Mouse (Mus musculus): ENCODE results near the gene Ube2r2. TPM values are rescaled to one million over a fixed set of nuclear protein-coding genes. Genes with fewer than 3 reads are reported as not detected.

The Ube2r2 gene
- polyA plus RNA-seq, 1 experiment: 69.0 TPM

DNA sequence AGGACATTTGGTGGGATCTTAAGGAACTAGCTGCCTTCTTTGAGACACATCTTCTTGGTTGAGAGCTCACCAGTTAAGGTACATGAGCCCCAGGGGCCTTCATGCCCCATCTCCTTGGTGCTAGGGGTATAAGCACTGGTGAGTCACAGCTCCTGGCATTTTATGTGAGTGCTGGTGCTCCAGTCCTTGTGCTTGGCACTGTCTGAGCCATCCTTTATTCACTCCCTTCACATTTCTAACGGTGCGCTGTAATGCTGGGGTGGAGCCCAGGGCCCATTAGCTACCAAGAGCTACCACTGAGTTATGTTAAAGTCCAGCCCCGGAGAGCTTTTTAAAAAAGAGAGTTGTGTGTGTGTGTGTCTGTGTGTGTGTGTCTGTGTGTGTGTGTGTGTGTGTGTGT, 17.6 kb downstream of the Ube2r2 start:
- TF ChIP-seq E2F4 (IDR thresholded peaks at IDR 0.05; ENCODE audit: insufficient read depth): no peak
- TF ChIP-seq REST (IDR thresholded peaks at IDR 0.05; ENCODE audit: insufficient read depth, insufficient read length): no peak
- TF ChIP-seq POLR2A (IDR thresholded peaks at IDR 0.05; ENCODE audit: insufficient read length, low read depth): no peak
- no peak for TF ChIP-seq POLR2AphosphoS2 (IDR thresholded peaks at IDR 0.05; ENCODE audit: insufficient read length, low read depth)
- no peaks in the 10 kb centered on the region for H3K27me3 ChIP-seq (ENCODE audit: control insufficient read depth, insufficient read depth, insufficient read length)
- no peak overlapping the region for H3K4me2 ChIP-seq (ENCODE audit: low read depth)
- no peak overlapping the region for H3K4me3 ChIP-seq
- no peaks in the 10 kb centered on the region for H3K36me3 ChIP-seq (ENCODE audit: control insufficient read depth, insufficient read depth)
- H3ac ChIP-seq (ENCODE audit: control insufficient read depth, insufficient read length): no peak overlapping the region
- H3K79me2 ChIP-seq (ENCODE audit: control insufficient read depth, insufficient read depth): peaks cover 98% of the 10 kb centered on the region

DNA sequence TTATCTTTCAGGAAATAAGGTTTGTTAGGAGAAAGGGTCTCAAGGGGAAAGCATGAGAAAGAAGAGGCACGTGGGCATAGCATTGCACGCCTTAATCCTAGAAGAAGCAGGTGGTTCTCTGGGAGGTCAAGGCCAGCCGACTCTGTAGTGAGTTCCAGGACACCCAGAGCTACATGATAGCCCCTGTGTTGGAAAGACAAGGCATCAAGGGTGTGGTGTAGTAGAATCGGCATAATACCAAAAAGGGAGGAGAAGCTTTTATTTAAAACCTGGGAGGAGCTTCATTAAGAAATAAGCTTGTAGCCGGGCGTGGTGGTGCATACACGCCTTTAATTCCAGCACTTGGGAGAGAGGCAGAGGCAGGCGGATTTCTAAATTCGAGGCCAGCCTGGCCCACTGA, 21.4 kb downstream of the Ube2r2 start:
- TF ChIP-seq MAX (IDR thresholded peaks at IDR 0.05; ENCODE audit: low read depth): no peak
- no peak for TF ChIP-seq SRF (IDR thresholded peaks at IDR 0.05; ENCODE audit: control insufficient read depth, insufficient read length, low read depth)
- no peak overlapping the region for H3ac ChIP-seq (ENCODE audit: control insufficient read depth, insufficient read length)

GRCm38 (mm10) chr4:41158251-41158650, 22.7 kb downstream of the Ube2r2 start:
- Histone ChIP-seq H3K79me2 (ENCODE audit: control insufficient read depth, insufficient read depth) (peaks cover 94% of the 10 kb centered on the region), H3K4me3 (no peak overlapping the region), H3K4me2 (ENCODE audit: low read depth) (no peak overlapping the region), H3ac (ENCODE audit: control insufficient read depth, insufficient read length) (no peak overlapping the region), H3K36me3 (ENCODE audit: control insufficient read depth, insufficient read depth) (no peaks in the 10 kb centered on the region), H3K27me3 (ENCODE audit: control insufficient read depth, insufficient read depth, insufficient read length) (no peaks in the 10 kb centered on the region)
- TF ChIP-seq MYOD1 (IDR thresholded peaks at IDR 0.05; ENCODE audit: control insufficient read depth in 1 of 3, insufficient read length in 2 of 3, low read depth in 2 of 3) (no peak), CEBPB (IDR thresholded peaks at IDR 0.05; ENCODE audit: insufficient read depth, poor library complexity, severe bottlenecking) (no peak), POLR2AphosphoS2 (IDR thresholded peaks at IDR 0.05; ENCODE audit: insufficient read length, low read depth) (no peak), MAX (IDR thresholded peaks at IDR 0.05; ENCODE audit: low read depth) (no peak), USF1 (IDR thresholded peaks at IDR 0.05; ENCODE audit: low read depth) (no peak), TCF12 (IDR thresholded peaks at IDR 0.05; ENCODE audit: insufficient read depth, poor library complexity, severe bottlenecking) (no peak)

More for the DNA sequence above, 21.4 kb downstream of the Ube2r2 start:
- Histone ChIP-seq H3K4me2 (ENCODE audit: low read depth) (no peak overlapping the region), H3K27me3 (ENCODE audit: control insufficient read depth, insufficient read depth, insufficient read length) (no peaks in the 10 kb centered on the region), H3K4me3 (no peak overlapping the region), H3K36me3 (ENCODE audit: control insufficient read depth, insufficient read depth) (no peaks in the 10 kb centered on the region), H3K79me2 (ENCODE audit: control insufficient read depth, insufficient read depth) (peaks cover 93% of the 10 kb centered on the region)

DNA sequence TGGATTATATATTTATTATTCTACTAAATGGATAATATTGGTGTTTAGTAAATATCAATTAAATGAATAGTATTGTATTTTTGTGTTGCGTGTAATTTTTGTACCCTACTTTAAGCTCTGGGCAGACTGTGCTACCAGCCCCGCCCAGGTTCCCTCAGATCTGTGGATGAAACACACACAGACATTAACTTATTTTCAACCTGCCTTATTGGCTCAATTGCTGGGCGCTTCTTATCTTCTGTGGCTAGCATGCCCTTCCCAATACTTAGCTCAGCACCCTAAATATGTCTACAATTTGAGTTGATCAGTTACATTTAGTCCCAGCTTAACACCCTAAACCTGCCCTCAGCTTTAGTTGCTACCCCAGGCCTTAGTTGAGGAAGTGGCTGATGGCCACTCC, 25.7 kb downstream of the Ube2r2 start:
- no peaks in the 10 kb centered on the region for H3K27me3 ChIP-seq (ENCODE audit: control insufficient read depth, insufficient read depth, insufficient read length)
- no peak overlapping the region for H3ac ChIP-seq (ENCODE audit: control insufficient read depth, insufficient read length)
- H3K4me3 ChIP-seq: no peak overlapping the region
- H3K36me3 ChIP-seq (ENCODE audit: control insufficient read depth, insufficient read depth): peaks cover 2% of the 10 kb centered on the region
- peaks cover 79% of the 10 kb centered on the region for H3K79me2 ChIP-seq (ENCODE audit: control insufficient read depth, insufficient read depth)
- TF ChIP-seq E2F4 (IDR thresholded peaks at IDR 0.05; ENCODE audit: insufficient read depth): no peak
- no peak for TF ChIP-seq POLR2AphosphoS2 (IDR thresholded peaks at IDR 0.05; ENCODE audit: insufficient read length, low read depth)
- no peak for TF ChIP-seq MYOD1 (IDR thresholded peaks at IDR 0.05; ENCODE audit: control insufficient read depth in 1 of 3, insufficient read length in 2 of 3, low read depth in 2 of 3)
- TF ChIP-seq SRF (IDR thresholded peaks at IDR 0.05; ENCODE audit: control insufficient read depth, insufficient read length, low read depth): no peak
- no peak for TF ChIP-seq REST (IDR thresholded peaks at IDR 0.05; ENCODE audit: insufficient read depth, insufficient read length)
- no peak for TF ChIP-seq CEBPB (IDR thresholded peaks at IDR 0.05; ENCODE audit: insufficient read depth, poor library complexity, severe bottlenecking)
- no peak for TF ChIP-seq POLR2A (IDR thresholded peaks at IDR 0.05; ENCODE audit: insufficient read length, low read depth)
- TF ChIP-seq MAX (IDR thresholded peaks at IDR 0.05; ENCODE audit: low read depth): no peak
- no peak for TF ChIP-seq TCF12 (IDR thresholded peaks at IDR 0.05; ENCODE audit: insufficient read depth, poor library complexity, severe bottlenecking)
- TF ChIP-seq TCF3 (IDR thresholded peaks at IDR 0.05; ENCODE audit: insufficient read length, low read depth): no peak
- no peak for TF ChIP-seq USF1 (IDR thresholded peaks at IDR 0.05; ENCODE audit: low read depth)
- no peak for TF ChIP-seq MYOG (IDR thresholded peaks at IDR 0.05; ENCODE audit: control insufficient read depth in 1 of 3, insufficient read depth in 1 of 3, insufficient read length in 2 of 3, low read depth in 2 of 3)
- H3K4me2 ChIP-seq (ENCODE audit: low read depth): no peak overlapping the region

- peaks cover 3% of the 10 kb centered on the region for H3K36me3 ChIP-seq (ENCODE audit: control insufficient read depth, insufficient read depth)
- no peak overlapping the region for H3K4me3 ChIP-seq
- H3K79me2 ChIP-seq (ENCODE audit: control insufficient read depth, insufficient read depth): peaks cover 76% of the 10 kb centered on the region
- H3ac ChIP-seq (ENCODE audit: control insufficient read depth, insufficient read length): no peak overlapping the region
- no peak for TF ChIP-seq TCF12 (IDR thresholded peaks at IDR 0.05; ENCODE audit: insufficient read depth, poor library complexity, severe bottlenecking)
- TF ChIP-seq CEBPB (IDR thresholded peaks at IDR 0.05; ENCODE audit: insufficient read depth, poor library complexity, severe bottlenecking): no peak
- no peak for TF ChIP-seq REST (IDR thresholded peaks at IDR 0.05; ENCODE audit: insufficient read depth, insufficient read length)
- TF ChIP-seq E2F4 (IDR thresholded peaks at IDR 0.05; ENCODE audit: insufficient read depth): no peak
- TF ChIP-seq SRF (IDR thresholded peaks at IDR 0.05; ENCODE audit: control insufficient read depth, insufficient read length, low read depth): no peak
- TF ChIP-seq MYOD1 (IDR thresholded peaks at IDR 0.05; ENCODE audit: control insufficient read depth in 1 of 3, insufficient read length in 2 of 3, low read depth in 2 of 3): no peak
- H3K4me2 ChIP-seq (ENCODE audit: low read depth): no peak overlapping the region
- H3K27me3 ChIP-seq (ENCODE audit: control insufficient read depth, insufficient read depth, insufficient read length): no peaks in the 10 kb centered on the region
These were observed 29.4 kb downstream of the Ube2r2 start for GRCm38 (mm10) chr4:41164974-41165373.

Measured in myocyte (in vitro differentiated cells).